Mouse (Mus musculus) heart, embryonic 15.5 days (tissue): Measurements from ENCODE around the gene Apof. TPM values are rescaled to one million over a fixed set of nuclear protein-coding genes. Genes with fewer than 3 reads are reported as not detected.
"Not testable (repeated sequence)": the region's sequence is repeated elsewhere in the genome, so short reads cannot be mapped to it uniquely, and the experiment has no call there.

Source experiments
- ATAC-seq: fragments of 200-750 bp; cut with Nextera tagmentation; replicated peaks from 2 replicates; pipeline ENCODE4 v1.8.0; 2017; ENCODE audit warnings: low read depth, moderate TSS enrichment; ENCODE audit not compliant: insufficient number of reproducible peaks, insufficient read depth, low FRiP score
- H3K27ac ChIP-seq: fragments of 300-500 bp; sonication (generic); 2 replicates; pipeline ENCODE4 v1.5.1; 2015; ENCODE audit warnings: mild to moderate bottlenecking, inconsistent platforms
- H3K27me3 ChIP-seq: fragments of 300-500 bp; sonication (generic); 2 replicates; pipeline ENCODE4 v1.6.1; 2015; ENCODE audit warnings: inconsistent platforms
- H3K36me3 ChIP-seq: fragments of 300-500 bp; sonication (generic); 2 replicates; pipeline ENCODE4 v1.6.1; 2015; ENCODE audit warnings: mild to moderate bottlenecking, inconsistent platforms
- H3K4me1 ChIP-seq: fragments of 300-500 bp; sonication (generic); replicated peaks from 2 replicates; pipeline ENCODE4 v1.6.1; 2015; ENCODE audit warnings: inconsistent platforms
- H3K4me2 ChIP-seq: fragments of 300-500 bp; sonication (generic); 2 replicates; pipeline ENCODE4 v1.6.1; 2015; ENCODE audit warnings: inconsistent platforms, mild to moderate bottlenecking, moderate library complexity
- H3K4me3 ChIP-seq: fragments of 300-500 bp; sonication (generic); 2 replicates; pipeline ENCODE4 v1.5.1; 2015; ENCODE audit warnings: mild to moderate bottlenecking, inconsistent platforms
- H3K9ac ChIP-seq: fragments of 300-500 bp; sonication (generic); 2 replicates; pipeline ENCODE4 v1.6.1; 2015; ENCODE audit warnings: mild to moderate bottlenecking, inconsistent platforms
- H3K9me3 ChIP-seq: fragments of 300-500 bp; sonication (generic); replicated peaks from 2 replicates; pipeline ENCODE4 v1.6.1; 2016; ENCODE audit warnings: inconsistent platforms
- WGBS: fragments of 180-500 bp; shearing (Covaris S2); methylation state at CpG from one replicate; pipeline ENCODE4 v1.1.7; 2015; ENCODE audit warnings: mixed read lengths; 5-methylcytosine and 5-hydroxymethylcytosine counted together
- polyA plus RNA-seq: library from polyadenylated mRNA; unstranded; fragments of >200 nt; fragmentation: Nextera tagmentation; extraction: Ambion mirVana; gene quantifications from 2 replicates; pipeline ENCODE4 v1.2.1, GENCODE M21; 2015

The Apof gene
- polyA plus RNA-seq, 1 experiment from 2014 or later, result 0.13 TPM

DNA sequence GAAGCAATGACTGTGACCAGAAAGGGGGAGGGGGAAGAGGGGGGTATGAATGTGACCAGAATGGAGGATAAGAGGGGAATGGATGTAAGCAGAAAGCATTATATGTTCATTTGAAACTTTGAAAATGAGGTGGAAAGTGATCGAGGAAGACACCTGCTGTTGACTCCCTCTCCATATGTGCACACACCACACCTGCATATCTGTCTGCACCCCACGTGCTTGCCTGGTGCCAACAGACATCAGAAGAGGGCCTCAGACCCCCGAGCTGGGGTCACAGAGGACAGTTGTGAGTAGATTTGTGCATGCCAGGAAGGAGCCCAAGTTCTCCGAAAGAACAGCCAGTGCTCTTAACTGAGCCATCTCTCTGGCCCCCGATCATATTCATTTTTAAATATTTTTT lies 8.5 kb upstream of the Apof start:
- no peak for ATAC-seq
- Histone ChIP-seq H3K36me3 (no peaks in the 10 kb centered on the region), H3K9me3 (no peaks in the 10 kb centered on the region), H3K9ac (no peak overlapping the region), H3K27ac (no peak overlapping the region), H3K27me3 (no peaks in the 10 kb centered on the region), H3K4me2 (no peak overlapping the region), H3K4me3 (no peak overlapping the region), H3K4me1 (no peaks in the 10 kb centered on the region)
- 81% methylated on average over 5 of the region's 5 CpGs for WGBS

DNA sequence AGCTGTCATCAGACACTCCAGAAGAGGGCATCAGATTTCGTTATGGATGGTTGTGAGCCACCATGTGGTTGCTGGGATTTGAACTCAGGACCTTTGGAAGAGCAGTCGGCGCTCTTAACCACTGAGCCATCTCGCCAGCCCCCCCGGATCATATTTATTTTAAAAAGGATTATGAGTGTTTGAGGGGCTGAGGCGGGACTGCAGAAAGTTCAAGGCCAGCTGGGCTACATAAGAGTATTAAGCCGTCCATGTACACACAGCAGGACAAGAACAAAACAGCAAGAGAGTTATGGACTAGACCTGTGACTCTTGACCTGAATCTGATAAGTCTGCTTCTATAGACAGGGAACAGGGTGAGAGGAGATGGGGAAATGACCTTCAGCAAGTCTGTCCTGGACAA lies 8.1 kb upstream of the Apof start:
- not testable (repeated sequence) for H3K9me3 ChIP-seq, H3K36me3 ChIP-seq, H3K4me3 ChIP-seq, H3K27me3 ChIP-seq, H3K4me1 ChIP-seq, H3K4me2 ChIP-seq, H3K9ac ChIP-seq, ATAC-seq, H3K27ac ChIP-seq
- 80% methylated on average over 7 of the region's 7 CpGs for WGBS

DNA sequence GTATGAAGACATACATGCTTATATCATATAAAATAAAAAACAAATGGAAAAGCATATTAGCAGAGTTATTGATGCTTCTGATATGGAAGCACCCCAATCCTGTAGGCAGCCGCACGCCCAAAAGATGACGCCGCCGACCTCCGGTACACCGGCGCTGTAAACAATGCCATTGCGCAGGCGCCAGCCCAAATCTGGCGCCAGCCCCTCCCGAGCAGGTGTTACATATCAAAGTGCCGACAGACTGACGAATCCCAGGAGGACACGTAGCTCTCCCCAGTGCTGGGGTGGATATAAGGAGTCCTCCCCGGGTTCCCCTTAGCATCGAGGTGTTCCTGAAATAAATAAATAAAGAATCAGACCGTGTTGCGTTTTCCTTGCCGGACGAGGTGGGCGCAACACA lies 6.2 kb upstream of the Apof start:
- ATAC-seq, result no peak
- Histone ChIP-seq H3K27me3 (no peaks in the 10 kb centered on the region), H3K4me3 (peak overlapping the region; percentile 25), H3K4me2 (peak overlapping the region; percentile 39), H3K4me1 (no peaks in the 10 kb centered on the region), H3K9ac (no peak overlapping the region), H3K36me3 (no peaks in the 10 kb centered on the region), H3K9me3 (no peaks in the 10 kb centered on the region), H3K27ac (no peak overlapping the region)
- WGBS, result 60% methylated on average over 22 of the region's 22 CpGs

DNA sequence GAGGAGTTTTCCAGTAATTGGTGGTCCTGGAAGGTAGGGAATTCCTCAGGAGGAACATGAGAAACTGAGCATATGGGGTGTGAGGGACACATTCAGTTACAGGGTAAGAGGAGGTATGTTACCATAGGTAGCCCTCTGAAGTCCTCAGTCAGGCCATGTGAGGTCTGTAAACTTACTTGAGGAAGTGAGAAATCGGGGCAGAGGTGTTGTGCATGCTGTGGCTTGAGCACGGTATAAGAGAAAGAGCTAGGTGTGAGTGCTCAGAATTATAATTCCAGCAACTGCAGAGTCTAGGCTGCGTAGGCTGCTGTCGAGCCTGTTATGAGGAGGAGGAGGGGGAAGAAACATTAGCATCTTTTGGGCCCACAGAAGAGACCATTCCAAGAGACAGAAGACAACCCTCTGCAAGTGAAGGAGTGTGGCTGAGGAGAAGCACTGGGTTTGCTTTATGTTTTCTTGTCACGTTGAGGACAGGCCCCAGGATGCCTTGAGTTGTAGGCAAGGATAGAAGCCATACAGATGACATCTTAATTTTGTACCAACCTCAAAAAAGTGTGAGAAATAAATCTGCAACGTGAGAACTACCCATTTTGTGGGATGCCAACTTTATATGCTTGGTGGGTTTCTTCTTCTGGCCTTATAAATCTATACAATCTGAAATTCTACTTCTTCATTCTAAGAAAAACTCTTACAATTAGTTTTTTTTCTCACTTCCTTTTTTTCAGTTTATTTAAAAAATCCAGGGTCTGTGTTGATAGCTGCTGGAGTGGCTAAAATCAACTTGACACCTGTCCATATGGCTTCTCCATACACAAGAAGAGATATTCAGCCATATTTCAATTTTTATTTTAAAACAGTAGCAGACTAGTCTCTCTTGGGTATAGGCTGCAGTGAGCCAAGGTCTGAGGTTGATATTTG lies 4.8 kb upstream of the Apof start:
- no peaks in the 10 kb centered on the region for H3K27me3 ChIP-seq
- 73% methylated on average over 6 of the region's 6 CpGs for WGBS
- H3K4me3 ChIP-seq, result no peak overlapping the region
- H3K36me3 ChIP-seq, result no peaks in the 10 kb centered on the region
- H3K4me1 ChIP-seq, result no peaks in the 10 kb centered on the region
- no peak for ATAC-seq
- no peak overlapping the region for H3K27ac ChIP-seq
- H3K4me2 ChIP-seq, result no peak overlapping the region
- H3K9me3 ChIP-seq, result no peaks in the 10 kb centered on the region
- no peak overlapping the region for H3K9ac ChIP-seq

DNA sequence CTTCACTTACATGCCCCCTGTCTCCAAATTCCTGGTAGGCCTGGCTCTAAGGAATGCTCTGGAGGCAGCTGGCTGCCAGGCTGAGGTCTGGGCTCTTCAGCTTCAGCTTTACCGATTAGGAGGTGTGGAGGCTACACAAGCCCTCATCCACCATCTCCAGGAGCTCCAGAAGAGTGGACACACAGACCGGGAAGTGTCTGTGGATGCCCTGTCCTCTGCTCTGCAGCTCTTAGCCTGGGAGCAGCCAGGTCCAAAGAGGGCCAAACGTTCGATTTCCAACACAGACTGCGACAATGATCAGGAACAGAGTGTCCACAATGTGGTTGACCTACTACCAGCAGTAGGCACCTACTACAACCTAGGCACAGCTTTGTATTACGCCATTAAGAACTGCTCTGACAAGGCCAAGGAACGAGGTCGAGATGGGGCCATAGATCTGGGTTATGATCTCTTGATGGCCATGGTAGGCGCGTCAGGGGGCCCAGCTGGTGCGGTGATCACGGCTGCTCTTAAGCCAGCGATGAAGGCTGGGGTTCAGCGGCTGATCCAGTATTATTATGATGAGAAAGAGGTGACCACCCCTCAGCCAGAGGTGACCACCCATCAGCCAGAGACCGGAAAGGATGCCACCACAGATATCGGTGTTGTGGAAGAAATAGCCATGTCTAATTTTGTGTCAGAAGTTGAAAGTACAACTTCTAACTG lies 887 bp downstream of the Apof start:
- peak overlapping the region; percentile 98 for H3K4me3 ChIP-seq

DNA sequence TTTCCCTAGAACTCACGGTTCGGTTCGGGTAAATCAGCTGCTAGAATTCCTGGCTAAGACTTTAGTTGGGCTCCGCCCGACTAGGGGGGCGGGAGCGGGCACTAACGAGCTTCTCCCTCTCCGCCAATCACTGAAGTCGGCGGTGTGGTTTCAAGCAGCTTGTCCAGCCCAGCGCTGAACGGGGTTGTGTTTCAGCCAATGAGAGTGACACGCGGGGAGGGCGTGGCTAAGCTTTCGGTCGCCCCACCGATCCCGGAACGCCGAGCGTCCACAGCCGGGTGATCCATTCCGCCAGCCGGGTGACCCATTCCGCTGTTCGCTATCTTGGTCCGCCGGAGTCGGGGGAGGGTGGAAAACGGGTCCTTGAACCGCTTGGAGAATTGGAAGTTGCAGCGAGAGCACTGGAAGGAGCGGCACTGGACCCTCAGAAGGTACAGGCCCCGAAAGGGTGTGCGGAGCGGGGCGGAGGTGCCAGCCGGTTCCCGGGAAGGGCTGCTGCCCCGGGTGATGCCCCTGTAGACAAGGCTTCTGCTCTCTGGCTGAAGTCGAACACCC lies 1.9 kb downstream of the Apof start, which contains the start of gene Stat2:
TSS of gene Stat2 (plus strand) at position 273 of the 555 bp plus-strand sequence.
- under 1% methylated on average over 43 of the region's 43 CpGs for WGBS
- Histone ChIP-seq H3K9ac (peak within 1 kb of the TSS; percentile 85), H3K27ac (peak within 1 kb of the TSS; percentile 85), H3K27me3 (no peaks in the 10 kb centered on the region), H3K4me3 (peak within 1 kb of the TSS; percentile 98), H3K9me3 (no peaks in the 10 kb centered on the region), H3K36me3 (no peaks in the 10 kb centered on the region), H3K4me1 (peaks cover 8% of the 10 kb centered on the region; the same call in 1 of the 2 replicates), H3K4me2 (peak within 1 kb of the TSS; percentile 76)
- peak; percentile 100 for ATAC-seq

More for the DNA sequence above, 887 bp downstream of the Apof start:
- Histone ChIP-seq H3K4me1 (peaks cover 8% of the 10 kb centered on the region; the same call in 1 of the 2 replicates), H3K9ac (no peak overlapping the region), H3K27me3 (no peaks in the 10 kb centered on the region), H3K9me3 (no peaks in the 10 kb centered on the region), H3K4me2 (peak overlapping the region; percentile 76; the same call in 1 of the 2 replicates), H3K27ac (no peak overlapping the region), H3K36me3 (no peaks in the 10 kb centered on the region)
- WGBS, result 89% methylated on average over 16 of the region's 16 CpGs
- no peak for ATAC-seq

DNA sequence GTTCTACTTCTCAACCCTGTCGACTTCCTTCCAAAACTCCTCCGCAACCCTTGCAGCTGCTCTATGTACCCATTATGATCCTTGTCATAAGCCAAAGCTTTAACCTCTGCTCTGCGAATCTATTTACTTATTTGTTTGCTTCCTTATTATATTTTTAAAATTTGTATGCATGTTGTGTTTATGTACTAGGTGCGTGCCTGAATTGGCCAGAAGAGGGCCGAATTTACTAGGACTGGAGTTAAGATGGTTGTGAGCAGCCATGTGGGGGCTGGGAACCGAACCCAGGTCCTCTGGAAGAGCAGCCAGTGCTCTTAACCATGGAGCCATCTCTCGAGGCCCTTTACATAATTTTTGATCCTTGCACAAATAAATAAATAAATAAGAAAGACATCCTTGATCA lies 2.4 kb downstream of the Apof start:
- Histone ChIP-seq H3K9ac (peak overlapping the region; percentile 85), H3K4me2 (peak overlapping the region; percentile 76), H3K4me3 (peak overlapping the region; percentile 98), H3K4me1 (peaks cover 8% of the 10 kb centered on the region; the same call in 1 of the 2 replicates), H3K27me3 (no peaks in the 10 kb centered on the region), H3K9me3 (no peaks in the 10 kb centered on the region), H3K36me3 (no peaks in the 10 kb centered on the region), H3K27ac (peak overlapping the region; percentile 85)
- WGBS, result 39% methylated on average over 7 of the region's 7 CpGs
- ATAC-seq, result no peak

DNA sequence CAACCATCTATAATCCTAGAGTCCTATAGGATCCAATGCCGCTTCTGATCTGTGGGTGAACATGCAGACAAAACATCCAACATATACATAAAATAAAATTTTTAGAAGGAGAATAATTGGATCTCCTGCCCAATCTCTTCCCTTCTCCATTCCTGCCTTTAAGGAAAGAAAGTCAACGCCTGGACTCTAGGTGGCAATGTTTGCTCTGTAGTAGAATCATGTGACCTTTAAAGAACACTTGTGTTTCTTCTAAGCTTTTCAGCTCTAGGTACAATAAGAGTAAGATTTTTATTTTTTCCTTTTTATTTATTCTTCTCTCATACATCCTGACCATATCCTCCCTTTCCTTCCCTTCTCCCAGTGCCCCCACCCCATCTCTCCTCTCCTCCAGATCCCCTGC lies 3.4 kb downstream of the Apof start:
- Histone ChIP-seq H3K36me3 (peaks cover 4% of the 10 kb centered on the region; the same call in 1 of the 2 replicates), H3K27ac (no peak overlapping the region), H3K27me3 (no peaks in the 10 kb centered on the region), H3K9ac (no peak overlapping the region), H3K9me3 (no peaks in the 10 kb centered on the region), H3K4me1 (peaks cover 8% of the 10 kb centered on the region; the same call in 1 of the 2 replicates), H3K4me2 (no peak overlapping the region), H3K4me3 (no peak overlapping the region)
- no peak for ATAC-seq
- 68% methylated on average over 2 of the region's 2 CpGs for WGBS

DNA sequence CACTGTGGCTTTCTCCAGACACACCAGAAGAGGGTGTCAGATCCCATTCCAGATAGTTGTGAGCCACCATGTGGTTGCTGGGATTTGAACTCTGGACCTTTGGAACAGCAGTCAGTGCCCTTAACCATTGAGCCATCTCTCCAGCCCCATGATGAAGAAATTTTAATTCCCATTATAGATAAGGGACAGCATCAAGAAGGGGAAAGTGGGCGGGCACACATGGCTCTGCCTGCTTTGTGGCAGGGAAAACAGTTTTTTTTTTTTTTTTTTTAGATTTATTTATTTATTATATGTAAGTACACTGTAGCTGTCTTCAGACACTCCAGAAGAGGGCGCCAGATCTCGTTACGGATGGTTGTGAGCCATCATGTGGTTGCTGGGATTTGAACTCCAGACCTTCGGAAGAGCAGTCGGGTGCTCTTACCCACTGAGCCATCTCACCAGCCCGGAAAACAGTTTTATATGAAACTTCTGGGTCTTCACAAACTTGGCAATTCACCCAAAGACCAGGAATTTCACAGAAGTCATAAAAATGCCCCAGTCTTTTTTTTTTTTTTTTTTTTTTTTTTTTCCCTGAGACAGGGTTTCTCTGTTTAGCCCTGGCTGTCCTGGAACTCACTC lies 4.5 kb downstream of the Apof start:
- not testable (repeated sequence) for H3K4me1 ChIP-seq, H3K9me3 ChIP-seq, H3K27ac ChIP-seq, H3K4me2 ChIP-seq, H3K4me3 ChIP-seq, H3K27me3 ChIP-seq, H3K36me3 ChIP-seq, ATAC-seq, H3K9ac ChIP-seq
- WGBS, result 93% methylated on average over 6 of the region's 7 CpGs

DNA sequence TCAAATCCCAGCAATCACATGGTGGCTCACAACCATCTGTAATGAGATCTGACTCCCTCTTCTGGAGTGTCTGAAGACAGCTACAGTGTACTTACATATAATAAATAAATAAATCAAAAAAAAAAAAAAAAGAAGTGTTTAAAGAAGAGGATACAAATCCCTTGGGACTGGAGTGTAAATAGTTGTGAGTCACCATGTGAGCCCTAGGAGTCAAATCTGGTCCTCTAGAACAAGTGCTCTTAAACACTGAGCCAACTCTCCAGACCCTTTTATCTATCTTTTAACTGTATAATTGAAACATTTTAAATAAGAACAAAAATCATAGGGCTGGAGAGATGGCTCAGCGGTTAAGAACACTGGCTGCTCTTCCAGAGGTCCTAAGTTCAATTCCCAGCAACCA lies 6.9 kb downstream of the Apof start:
- WGBS, result 95% methylated on average over 1 of the region's 1 CpGs
- not testable (repeated sequence) for ATAC-seq, H3K4me3 ChIP-seq, H3K9me3 ChIP-seq, H3K27me3 ChIP-seq, H3K27ac ChIP-seq, H3K4me1 ChIP-seq, H3K9ac ChIP-seq, H3K4me2 ChIP-seq
- peaks cover 19% of the 10 kb centered on the region for H3K36me3 ChIP-seq

DNA sequence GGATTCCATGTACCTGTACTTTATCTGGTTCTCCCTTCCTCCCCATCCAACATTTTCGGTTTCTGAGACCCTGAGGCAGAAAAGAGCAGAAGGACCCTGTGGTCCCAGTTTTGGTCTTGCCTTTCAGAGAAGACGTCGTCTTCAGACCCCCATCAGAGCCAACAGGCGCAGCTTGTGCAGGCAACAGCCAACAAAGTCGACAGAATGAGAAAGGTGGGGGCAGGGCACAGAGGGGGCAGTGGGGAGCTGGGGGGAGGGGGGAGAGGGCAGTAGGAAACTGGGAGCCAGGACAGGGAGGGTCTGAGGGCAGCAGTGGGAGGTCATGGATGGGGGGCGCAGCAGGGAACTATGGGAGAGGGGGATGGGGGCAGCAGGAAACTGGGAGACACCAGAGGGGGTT lies 9.7 kb downstream of the Apof start:
- no peak for ATAC-seq
- no peaks in the 10 kb centered on the region for H3K27me3 ChIP-seq
- no peak overlapping the region for H3K27ac ChIP-seq
- no peak overlapping the region for H3K4me3 ChIP-seq
- H3K9me3 ChIP-seq, result no peaks in the 10 kb centered on the region
- H3K36me3 ChIP-seq, result peaks cover 44% of the 10 kb centered on the region
- 58% methylated on average over 6 of the region's 6 CpGs for WGBS
- no peak overlapping the region for H3K4me2 ChIP-seq
- H3K4me1 ChIP-seq, result peaks cover 3% of the 10 kb centered on the region; the same call in 1 of the 2 replicates
- H3K9ac ChIP-seq, result no peak overlapping the region
